Mouse (Mus musculus): Measurements from ENCODE around the gene Nudt9.

The Nudt9 gene

GRCm38 (mm10) chr5:104036686-104037085, 9.4 kb upstream of the Nudt9 start:
- no peak for DNase-seq (ENCODE audit: extremely low spot score)

- peak; percentile 20 for DNase-seq (ENCODE audit: extremely low spot score)
Measured at GRCm38 (mm10) chr5:104039154-104039932, 6.8 kb upstream of the Nudt9 start.

- DNase-seq (ENCODE audit: extremely low spot score): no peak
Measured at GRCm38 (mm10) chr5:104042906-104043305, 3.2 kb upstream of the Nudt9 start.

- DNase-seq (ENCODE audit: extremely low spot score): no peak
Measured at GRCm38 (mm10) chr5:104043704-104044103, 2.4 kb upstream of the Nudt9 start.

GRCm38 (mm10) chr5:104047200-104048105, 1.3 kb downstream of the Nudt9 start:
- DNase-seq (ENCODE audit: extremely low spot score): peak; percentile 31

GRCm38 (mm10) chr5:104048139-104048538, 2.0 kb downstream of the Nudt9 start:
- no peak for DNase-seq (ENCODE audit: extremely low spot score)

GRCm38 (mm10) chr5:104052956-104053355, 6.8 kb downstream of the Nudt9 start:
- DNase-seq (ENCODE audit: extremely low spot score): peak; percentile 25

- no peak for DNase-seq (ENCODE audit: extremely low spot score)
Measured at GRCm38 (mm10) chr5:104054938-104055337, 8.8 kb downstream of the Nudt9 start.

- DNase-seq (ENCODE audit: extremely low spot score): no peak
Measured at GRCm38 (mm10) chr5:104055816-104056215, 9.7 kb downstream of the Nudt9 start.

- DNase-seq (ENCODE audit: extremely low spot score): no peak
Measured at GRCm38 (mm10) chr5:104056295-104056694, 10.2 kb downstream of the Nudt9 start.

- DNase-seq (ENCODE audit: extremely low spot score): peak; percentile 46
Measured at GRCm38 (mm10) chr5:104058021-104058420, 11.9 kb downstream of the Nudt9 start.

GRCm38 (mm10) chr5:104059628-104060027, 13.5 kb downstream of the Nudt9 start:
- DNase-seq (ENCODE audit: extremely low spot score): no peak

- no peak for DNase-seq (ENCODE audit: extremely low spot score)
Measured at GRCm38 (mm10) chr5:104060429-104060828, 14.3 kb downstream of the Nudt9 start.

- no peak for DNase-seq (ENCODE audit: extremely low spot score)
Measured at GRCm38 (mm10) chr5:104061936-104062772, 16.0 kb downstream of the Nudt9 start.

- DNase-seq (ENCODE audit: extremely low spot score): no peak
Measured at GRCm38 (mm10) chr5:104062773-104063551, 16.9 kb downstream of the Nudt9 start.

GRCm38 (mm10) chr5:104068751-104069150, 22.6 kb downstream of the Nudt9 start:
- peak; percentile 24 for DNase-seq (ENCODE audit: extremely low spot score)

GRCm38 (mm10) chr5:104071048-104071447, 24.9 kb downstream of the Nudt9 start:
- no peak for DNase-seq (ENCODE audit: extremely low spot score)

- DNase-seq (ENCODE audit: extremely low spot score): peak; percentile 78
Measured at GRCm38 (mm10) chr5:104072272-104072886, 26.3 kb downstream of the Nudt9 start.

- no peak for DNase-seq (ENCODE audit: extremely low spot score)
Measured at GRCm38 (mm10) chr5:104073602-104074001, 27.5 kb downstream of the Nudt9 start.

- peak; percentile 60 for DNase-seq (ENCODE audit: extremely low spot score)
Measured at GRCm38 (mm10) chr5:104074388-104074787, 28.3 kb downstream of the Nudt9 start.

GRCm38 (mm10) chr5:104076361-104076760, 30.3 kb downstream of the Nudt9 start:
- no peak for DNase-seq (ENCODE audit: extremely low spot score)
